8 mouse cellular contexts compared by ENCODE assay signal in the genomic region with DNA sequence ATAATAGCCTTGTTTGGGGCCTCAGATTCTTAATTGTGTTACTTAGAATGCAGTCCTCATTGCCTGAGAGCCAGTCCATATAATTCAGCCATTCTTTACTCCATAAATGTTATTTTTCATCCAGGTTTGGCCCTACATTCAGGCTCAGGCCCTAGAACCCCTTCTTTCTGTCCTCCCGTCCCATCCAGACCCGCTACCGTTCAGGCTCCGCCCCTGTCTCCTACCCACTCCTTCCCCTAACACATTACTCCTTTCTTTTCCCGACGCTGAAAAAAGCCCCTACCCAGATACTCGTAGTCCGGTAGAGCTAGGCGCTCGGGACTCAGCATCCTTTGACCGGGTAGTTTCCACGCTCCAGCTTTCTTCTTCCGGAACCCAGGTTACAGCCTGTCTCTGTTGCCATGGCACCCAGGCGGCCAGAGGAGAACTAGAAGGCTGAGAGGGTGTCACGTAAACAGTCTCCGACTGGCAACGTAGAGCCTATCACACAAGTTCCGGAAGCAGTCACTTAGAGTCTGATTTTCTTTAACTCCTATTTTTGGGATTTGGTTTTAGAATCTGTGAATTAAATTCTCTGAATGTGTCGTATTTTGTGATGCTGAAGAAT. TPM values are rescaled to one million over a fixed set of nuclear protein-coding genes. Genes with fewer than 3 reads are reported as not detected.
A peak's percentile ranks its signal among the peaks of the same experiment; 100 is the strongest.
DNase-seq lines count a peak whose midpoint lies in the region; ATAC-seq and TF ChIP-seq lines count a peak whose summit lies in the region.

A gene (minus strand): TSS at position 419 of the 607 bp plus-strand sequence.

- H3K27me3 ChIP-seq in embryonic facial prominence, embryonic 14.5 days (replicated peaks; ENCODE audit: control insufficient read depth, insufficient read depth, low read length) = no peaks in the 10 kb centered on the region
- H3K27me3 ChIP-seq in heart, adult 2 months (ENCODE audit: control insufficient read depth, insufficient read depth, low read length) = no peaks in the 10 kb centered on the region
- H3K27me3 ChIP-seq in kidney, adult 2 months (replicated peaks; ENCODE audit: control insufficient read depth, insufficient read depth, low read length) = no peaks in the 10 kb centered on the region
- H3K27me3 ChIP-seq in limb, embryonic 12.5 days = no peaks in the 10 kb centered on the region
- H3K27me3 ChIP-seq in midbrain, embryonic 14.5 days (ENCODE audit: control insufficient read depth, insufficient read depth, low read length) = no peaks in the 10 kb centered on the region

- peak; percentile 98 for ATAC-seq in embryonic facial prominence, embryonic 14.5 days (ENCODE audit: low read depth)
- ATAC-seq in limb, embryonic 12.5 days (ENCODE audit: insufficient number of reproducible peaks, insufficient read depth, low FRiP score, low TSS enrichment, low read depth) = peak; percentile 90
- ATAC-seq in midbrain, embryonic 14.5 days (ENCODE audit: low FRiP score, low TSS enrichment) = peak; percentile 94

- no peaks in the 10 kb centered on the region for H3K9me3 ChIP-seq in embryonic facial prominence, embryonic 14.5 days (ENCODE audit: control insufficient read depth, low read length)
- H3K9me3 ChIP-seq in limb, embryonic 12.5 days = no peaks in the 10 kb centered on the region
- no peaks in the 10 kb centered on the region for H3K9me3 ChIP-seq in midbrain, embryonic 14.5 days (ENCODE audit: control insufficient read depth, low read length)

- H3K79me2 ChIP-seq in heart, adult 2 months (replicated peaks; ENCODE audit: control insufficient read depth, insufficient read depth, low read length) = no peaks in the 10 kb centered on the region

- TF ChIP-seq CTCF in bone marrow, adult 2 months (IDR thresholded peaks at IDR 0.05; ENCODE audit: control insufficient read depth, insufficient read depth, low read length) = no peak
- TF ChIP-seq CTCF in heart, adult 2 months (IDR thresholded peaks at IDR 0.05) = no peak
- no peak for TF ChIP-seq CTCF in kidney, adult 2 months (conservative IDR thresholded peaks at IDR 0.05; ENCODE audit: insufficient read depth, insufficient read length, low read depth, low read length)

- peak within 1 kb of the TSS; percentile 80 for H3K4me2 ChIP-seq in embryonic facial prominence, embryonic 14.5 days (ENCODE audit: low read depth, low read length)
- H3K4me2 ChIP-seq in limb, embryonic 12.5 days = peak within 1 kb of the TSS; percentile 71
- peak within 1 kb of the TSS; percentile 70 for H3K4me2 ChIP-seq in midbrain, embryonic 14.5 days (ENCODE audit: low read length)

- TF ChIP-seq POLR2A in bone marrow, adult 2 months (IDR thresholded peaks at IDR 0.05; ENCODE audit: borderline replicate concordance, control insufficient read depth, low read depth, low read length) = no peak
- 0 out of 2 replicates have a peak, but pooled peaks have one; percentile 25 for TF ChIP-seq POLR2A in heart, adult 2 months (IDR thresholded peaks at IDR 0.05; ENCODE audit: insufficient read depth, low read depth, low read length)
- TF ChIP-seq POLR2A in kidney, adult 2 months (IDR thresholded peaks at IDR 0.05; ENCODE audit: low read depth, low read length) = no peak

- TF ChIP-seq EP300 in heart, adult 2 months (IDR thresholded peaks at IDR 0.05; ENCODE audit: insufficient read depth, low read depth, low read length) = 0 out of 2 replicates have a peak, but pooled peaks have one; percentile 38

- H3K4me1 ChIP-seq in bone marrow, adult 2 months (ENCODE audit: control insufficient read depth, insufficient read depth, low read length) = no peaks in the 10 kb centered on the region
- H3K4me1 ChIP-seq in embryonic facial prominence, embryonic 14.5 days (ENCODE audit: control insufficient read depth, insufficient read depth, low read length) = peaks cover 4% of the 10 kb centered on the region; the same call in 1 of the 2 replicates
- peaks cover 3% of the 10 kb centered on the region for H3K4me1 ChIP-seq in heart, adult 2 months (ENCODE audit: control insufficient read depth, insufficient read depth, low read length)
- no peaks in the 10 kb centered on the region for H3K4me1 ChIP-seq in kidney, adult 2 months (ENCODE audit: control insufficient read depth, insufficient read depth, low read length)
- peaks cover 6% of the 10 kb centered on the region; the same call in 1 of the 2 replicates for H3K4me1 ChIP-seq in limb, embryonic 12.5 days (replicated peaks)
- peaks cover 7% of the 10 kb centered on the region; the same call in 1 of the 2 replicates for H3K4me1 ChIP-seq in midbrain, embryonic 14.5 days (ENCODE audit: control insufficient read depth, insufficient read depth, low read length)

- peak within 1 kb of the TSS; percentile 64 for H3K4me3 ChIP-seq in bone marrow, adult 2 months (replicated peaks; ENCODE audit: control insufficient read depth, low read depth, low read length)
- H3K4me3 ChIP-seq in embryonic facial prominence, embryonic 14.5 days (ENCODE audit: low read depth, low read length) = peak within 1 kb of the TSS; percentile 64
- H3K4me3 ChIP-seq in heart, adult 2 months = peak within 1 kb of the TSS; percentile 62
- H3K4me3 ChIP-seq in kidney, adult 2 months (ENCODE audit: insufficient read depth, low read depth, low read length) = peak within 1 kb of the TSS; percentile 76
- peak within 1 kb of the TSS; percentile 68 for H3K4me3 ChIP-seq in limb, embryonic 12.5 days (replicated peaks)
- H3K4me3 ChIP-seq in midbrain, embryonic 14.5 days (replicated peaks; ENCODE audit: low read depth, low read length) = peak within 1 kb of the TSS; percentile 52

- WGBS in bone marrow, adult 2 months = 2% methylated on average over 19 of the region's 19 CpGs
- WGBS in embryonic facial prominence, embryonic 14.5 days = 2% methylated on average over 19 of the region's 19 CpGs
- WGBS in heart, adult 2 months = 2% methylated on average over 19 of the region's 19 CpGs
- WGBS in kidney, adult 2 months = 2% methylated on average over 19 of the region's 19 CpGs
- 1% methylated on average over 19 of the region's 19 CpGs for WGBS in limb, embryonic 12.5 days
- 1% methylated on average over 19 of the region's 19 CpGs for WGBS in midbrain, embryonic 14.5 days

- no peak within 1 kb of the TSS; the same call in 1 of the 2 replicates for H3K27ac ChIP-seq in bone marrow, adult 2 months (ENCODE audit: control insufficient read depth, insufficient read depth, low read depth, low read length, poor library complexity)
- H3K27ac ChIP-seq in embryonic facial prominence, embryonic 14.5 days (replicated peaks; ENCODE audit: low read depth, low read length) = no peak within 1 kb of the TSS; the same call in 1 of the 2 replicates
- no peak within 1 kb of the TSS; the same call in 1 of the 2 replicates for H3K27ac ChIP-seq in heart, adult 2 months
- H3K27ac ChIP-seq in kidney, adult 2 months (ENCODE audit: insufficient read depth, low read depth, low read length) = no peak within 1 kb of the TSS
- peak within 1 kb of the TSS; percentile 75; the same call in 1 of the 2 replicates for H3K27ac ChIP-seq in limb, embryonic 12.5 days
- peak within 1 kb of the TSS; percentile 80 for H3K27ac ChIP-seq in midbrain, embryonic 14.5 days (replicated peaks; ENCODE audit: low read depth, low read length)

- intact Hi-C loops in heart, adult 2 months (cut with DNase I) = no loop called here

- peak; percentile 84 for DNase-seq in A20 (ENCODE audit: low read depth, low spot score)
- DNase-seq in embryonic facial prominence, embryonic 14.5 days (ENCODE audit: low spot score) = peak; percentile 96
- DNase-seq in heart, adult 2 months = peak; percentile 84 to 85
- peak; percentile 93 for DNase-seq in kidney, adult 2 months
- DNase-seq in midbrain, embryonic 14.5 days = peak; percentile 96
- DNase-seq in spleen, adult 12 weeks (ENCODE audit: low spot score) = peak; percentile 63

- H3K9ac ChIP-seq in embryonic facial prominence, embryonic 14.5 days (ENCODE audit: low read depth, low read length) = peak within 1 kb of the TSS; percentile 60
- H3K9ac ChIP-seq in heart, adult 2 months (ENCODE audit: low read depth, low read length) = peak within 1 kb of the TSS; percentile 31
- H3K9ac ChIP-seq in limb, embryonic 12.5 days (replicated peaks) = peak within 1 kb of the TSS; percentile 59
- H3K9ac ChIP-seq in midbrain, embryonic 14.5 days (replicated peaks; ENCODE audit: low read length) = peak within 1 kb of the TSS; percentile 72

- no peaks in the 10 kb centered on the region for H3K36me3 ChIP-seq in embryonic facial prominence, embryonic 14.5 days (ENCODE audit: control insufficient read depth, insufficient read depth, low read length)
- peaks cover 4% of the 10 kb centered on the region; the same call in 1 of the 2 replicates for H3K36me3 ChIP-seq in heart, adult 2 months (ENCODE audit: control insufficient read depth, insufficient read depth, low read length)
- no peaks in the 10 kb centered on the region for H3K36me3 ChIP-seq in kidney, adult 2 months (ENCODE audit: control insufficient read depth, insufficient read depth, low read length)
- no peaks in the 10 kb centered on the region for H3K36me3 ChIP-seq in limb, embryonic 12.5 days
- H3K36me3 ChIP-seq in midbrain, embryonic 14.5 days (ENCODE audit: control insufficient read depth, insufficient read depth, low read length) = no peaks in the 10 kb centered on the region

RNA-seq across cellular contexts. Expression of the gene that starts here (rescaled TPM):
- polyA plus RNA-seq in bone marrow, adult 2 months (2011; ENCODE audit: insufficient read depth, insufficient read length, low replicate concordance, missing spikeins) = 3.8 and 7.8 TPM in 2 replicates
- polyA plus RNA-seq in embryonic facial prominence, embryonic 14.5 days (2014; fragmentation: Nextera tagmentation; extraction: Ambion mirVana) = 56.0 and 59.2 TPM in 2 replicates
- total RNA-seq in heart, adult 2 months (2021) = 10 to 100 TPM in 1 of 2 experiments, 1 to 10 TPM in 1; 8.4 to 13.2 TPM
- 14.7 and 18.4 TPM in 2 replicates for polyA plus RNA-seq in heart, adult 2 months (2012; rRNA removed)
- 35.0 and 36.7 TPM in 2 replicates for polyA plus RNA-seq in kidney, adult 2 months (2012; rRNA removed)
- 70.2 and 81.5 TPM in 2 replicates for polyA plus RNA-seq in limb, embryonic 12.5 days (2016; fragmentation: Nextera tagmentation; extraction: Ambion mirVana)
- polyA plus RNA-seq in midbrain, embryonic 14.5 days (2014; fragmentation: Nextera tagmentation; extraction: Ambion mirVana) = 175 and 176 TPM in 2 replicates

Comparison
In these comparisons a context has a peak if more than half of its experiments do, and no peak if none do; other contexts are left out.
1. H3K27ac ChIP-seq: peak in limb, embryonic 12.5 days (single experiment) and midbrain, embryonic 14.5 days (single experiment); none in bone marrow, adult 2 months (single experiment), embryonic facial prominence, embryonic 14.5 days (single experiment), heart, adult 2 months (single experiment) and kidney, adult 2 months (single experiment).
2. Peak in every context shown above with its lines, with median percentiles within 50 percentile points of each other: DNase-seq, H3K4me3 ChIP-seq, ATAC-seq, H3K4me2 ChIP-seq and H3K9ac ChIP-seq.